Mouse (Mus musculus) retina, embryonic 14.5 days (tissue): ENCODE measurements around the gene Wfdc15b.

Experiments
- DNase-seq: peaks from one replicate; pipeline ENCODE4 v3.0.0-alpha.2; 2015; ENCODE audit warnings: low spot score

The Wfdc15b gene

DNA sequence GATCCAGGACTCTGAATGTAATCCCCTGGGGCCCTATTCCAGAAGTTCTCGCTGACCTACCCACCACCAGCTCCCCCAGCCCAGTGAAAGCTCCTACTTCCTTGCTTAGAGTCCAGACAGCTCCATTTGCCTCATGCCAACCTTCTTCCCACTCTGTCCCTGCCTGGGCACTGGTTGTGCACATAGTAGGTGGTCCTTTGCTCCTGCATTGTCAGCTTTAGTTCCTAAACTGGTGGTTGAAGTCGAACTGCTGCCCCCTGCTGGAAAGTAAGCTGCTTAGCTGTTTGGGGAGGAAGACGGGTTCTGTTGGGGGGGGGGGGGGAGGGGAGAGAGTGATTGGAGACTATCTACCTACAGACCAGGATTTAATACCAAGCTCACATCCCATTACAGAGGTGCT, 41.3 kb downstream of the Wfdc15b start:
- DNase-seq, result no peak

GRCm38 (mm10) chr2:164177831-164178230, 43.6 kb downstream of the Wfdc15b start:
- no peak for DNase-seq

GRCm38 (mm10) chr2:164175850-164176249, 45.6 kb downstream of the Wfdc15b start:
- no peak for DNase-seq

- no peak for DNase-seq
Measured at GRCm38 (mm10) chr2:164174649-164175395, 46.6 kb downstream of the Wfdc15b start.

DNA sequence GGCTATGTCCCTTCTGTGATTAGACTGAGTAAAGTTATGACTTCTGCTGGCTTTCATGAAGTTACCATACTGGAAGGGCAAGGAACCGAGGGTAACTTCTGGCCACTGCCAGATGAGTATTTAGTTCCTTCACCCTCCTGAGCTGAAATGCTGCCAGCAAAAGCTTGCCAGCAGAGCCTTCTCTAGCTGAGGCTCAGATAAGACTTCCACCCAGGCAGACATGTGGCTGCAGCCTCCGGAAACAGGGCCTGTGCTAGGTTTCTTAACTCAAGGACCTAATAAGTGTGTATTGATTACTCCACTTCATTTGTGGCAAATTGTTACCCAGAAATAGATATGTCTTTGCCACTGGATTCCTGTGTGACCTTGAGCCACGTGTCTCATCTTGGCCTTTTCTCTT, 48.1 kb downstream of the Wfdc15b start:
- no peak for DNase-seq

DNA sequence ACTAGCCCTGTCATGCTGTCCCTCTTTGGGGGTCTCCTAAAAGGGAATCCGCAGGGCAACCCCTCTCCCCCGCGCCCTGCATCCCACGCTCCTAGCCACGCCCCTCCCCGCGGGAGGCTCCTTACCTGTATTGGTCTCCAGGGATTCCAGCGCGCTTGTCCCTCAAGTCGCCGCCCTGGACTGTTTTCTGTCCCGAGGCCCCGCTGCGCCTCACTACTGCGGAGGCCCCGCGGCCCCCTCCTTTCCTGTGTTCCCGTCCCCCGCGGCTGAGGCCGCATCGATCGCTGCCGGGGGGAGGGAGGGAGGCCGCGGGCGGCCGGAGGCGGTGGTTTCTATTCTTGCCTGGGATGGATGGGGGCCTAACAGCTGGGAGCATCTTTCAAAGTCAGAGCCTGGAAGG, 50.6 kb downstream of the Wfdc15b start, which contains the start of gene Kcns1:
Gene Kcns1 (minus strand): TSS at position 212 of the 400 bp plus-strand sequence.
- DNase-seq, result peak; percentile 45

DNA sequence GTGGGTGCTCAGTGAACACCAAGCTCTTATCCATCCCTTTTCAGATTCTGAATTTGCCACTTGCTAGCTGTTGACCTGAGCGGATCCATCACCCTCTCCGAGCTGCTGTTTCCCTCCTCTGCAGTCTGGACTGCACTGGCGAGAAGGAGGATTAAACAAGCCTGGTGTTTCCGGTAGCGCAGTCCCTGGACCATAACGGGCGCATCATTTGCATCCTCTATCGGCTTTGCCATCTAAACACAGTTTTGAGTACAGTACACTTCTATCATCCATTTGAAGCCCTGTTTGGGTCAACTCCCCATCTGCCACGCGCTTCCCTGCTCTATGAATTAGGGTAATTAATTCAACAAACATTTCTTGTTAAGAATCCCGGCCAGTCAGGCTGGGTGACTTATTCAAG, 51.1 kb downstream of the Wfdc15b start:
- no peak for DNase-seq

DNA sequence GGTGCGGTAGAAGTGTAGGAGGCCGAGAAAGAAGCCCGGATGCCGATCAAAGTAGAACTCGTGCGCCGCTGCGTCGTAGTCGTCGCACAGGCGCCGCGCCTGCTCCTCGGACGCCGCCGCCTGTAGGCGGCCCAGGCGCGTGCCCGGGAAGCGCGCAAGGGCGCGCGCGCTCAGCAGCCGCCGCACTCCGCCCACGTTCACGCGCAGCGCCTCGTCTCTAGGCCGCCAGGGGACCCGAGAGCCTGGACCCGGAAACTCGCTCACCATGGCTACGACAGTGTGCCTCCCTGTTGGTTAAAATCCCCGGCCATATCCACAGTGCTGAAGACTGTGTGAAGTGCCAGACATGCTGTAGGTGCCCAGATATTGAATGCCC, 52.9 kb downstream of the Wfdc15b start:
- peak; percentile 41 for DNase-seq

GRCm38 (mm10) chr2:164167752-164168570, 53.5 kb downstream of the Wfdc15b start:
- DNase-seq, result no peak

- no peak for DNase-seq
Measured at GRCm38 (mm10) chr2:164164941-164165340, 56.5 kb downstream of the Wfdc15b start.
